Mouse (Mus musculus) erythroid progenitor cell, adult 5-6 weeks (primary cell): ENCODE data around the gene Mrpl10. TPM values are rescaled to one million over a fixed set of nuclear protein-coding genes. Genes with fewer than 3 reads are reported as not detected.

Experiments used
- ATAC-seq: replicated peaks from 2 replicates; pipeline ENCODE4 v1.8.0; 2016; ENCODE audit warnings: moderate number of reproducible peaks, mild to moderate bottlenecking, moderate TSS enrichment, inconsistent platforms; ENCODE audit not compliant: poor library complexity, low FRiP score, severe bottlenecking
- total RNA-seq, 2 experiments: library from RNA; stranded (forward) in 1 of 2; stranded (reverse) in 1 of 2; fragments of 150-400 nt in 1 of 2; fragments of 186-747, 209-891 nt in 1 of 2; gene quantifications; 2 replicates each; pipeline versions ENCODE4 v1.2.3 to v1.2.4; 2015 to 2017; ENCODE audit warnings: low replicate concordance in 2 of 2

The Mrpl10 gene
- total RNA-seq, 2 experiments from 2014 or later, result 5.0 to 5.3 TPM

DNA sequence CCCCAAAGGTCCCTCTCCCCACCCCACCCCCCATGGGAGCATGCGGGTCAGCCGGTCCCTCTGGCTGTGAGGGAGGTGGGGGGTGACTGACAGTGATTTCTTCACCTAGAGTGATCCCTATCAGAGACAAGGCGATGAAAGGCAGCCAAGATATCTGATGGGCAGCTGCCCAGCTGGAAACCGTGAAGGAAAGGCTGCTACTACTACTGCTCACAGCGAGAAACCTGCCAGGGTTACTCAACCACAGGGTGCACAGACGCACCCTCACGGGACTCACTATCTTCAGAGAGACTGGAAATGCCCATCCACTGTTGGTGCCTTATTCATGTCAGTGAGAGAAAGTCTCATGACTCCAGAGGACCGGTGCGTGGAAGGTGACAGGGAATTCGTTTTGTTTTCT lies 16.4 kb upstream of the Mrpl10 start:
- ATAC-seq, result no peak

DNA sequence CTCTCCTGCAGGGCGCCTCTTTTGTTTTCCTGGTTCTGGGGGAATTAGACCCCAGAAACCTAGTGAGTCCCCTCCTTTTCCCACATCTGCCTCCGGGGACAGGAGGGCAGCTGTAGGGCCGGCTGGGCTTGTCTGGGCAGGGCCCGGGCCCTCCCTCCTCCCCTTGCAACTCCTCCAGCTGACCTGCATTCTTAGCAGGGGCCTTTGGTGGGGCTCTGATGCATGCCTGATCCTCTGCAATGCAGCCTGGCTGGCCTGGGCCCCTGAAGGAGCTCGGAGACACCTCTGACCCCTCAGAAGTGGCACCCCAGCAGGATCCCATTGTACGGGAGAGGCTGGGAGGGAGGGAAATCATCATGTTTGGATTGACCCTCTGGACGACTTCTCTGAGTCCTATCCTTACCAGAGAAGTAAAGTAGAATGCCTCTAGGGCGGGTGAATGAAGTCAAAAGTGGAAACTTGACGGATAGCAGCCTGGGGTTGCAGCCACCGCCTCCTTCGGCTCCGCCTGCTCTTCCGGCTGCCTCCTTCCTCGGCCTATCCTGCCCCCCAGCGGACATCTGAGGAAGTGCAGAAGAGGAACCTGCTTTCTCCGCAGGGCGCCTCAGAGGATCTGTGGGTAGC lies 15.5 kb upstream of the Mrpl10 start:
- ATAC-seq, result peak; percentile 75

DNA sequence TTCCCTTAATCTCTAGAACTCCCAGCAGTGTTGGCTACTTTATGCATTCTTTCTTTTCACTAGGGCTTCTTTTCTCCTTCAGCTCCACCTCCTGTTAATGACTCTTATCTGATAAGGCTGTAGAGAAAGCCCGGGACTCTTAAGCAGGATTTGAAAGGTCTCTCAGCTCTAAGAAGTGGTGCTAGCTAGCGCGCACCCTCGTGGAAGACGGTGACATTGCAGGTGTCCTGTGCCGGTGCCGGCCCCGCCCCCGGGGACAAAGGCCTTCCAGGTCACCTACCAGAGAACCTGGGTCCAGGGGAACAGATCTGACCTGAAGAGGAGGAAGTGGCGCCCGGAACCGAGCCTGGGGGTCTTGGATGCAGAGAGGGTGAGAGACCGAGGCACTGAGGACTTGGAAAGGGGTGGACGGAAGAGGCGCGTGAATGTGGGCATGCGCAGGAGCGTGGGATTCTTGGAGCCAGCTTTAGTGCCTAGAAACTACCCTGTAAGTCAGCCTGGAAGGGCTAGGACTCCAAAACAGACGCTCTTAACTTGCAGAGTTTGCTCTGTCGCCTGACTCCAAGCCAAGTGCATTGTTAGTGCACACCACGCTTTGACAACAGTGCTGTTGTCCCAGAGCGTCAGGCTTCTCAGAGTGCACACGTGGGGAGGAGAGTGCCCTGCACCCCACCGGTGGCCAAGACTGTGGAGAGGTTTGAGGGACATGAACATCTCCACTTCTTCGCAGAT lies 11.5 kb upstream of the Mrpl10 start, which contains the start of gene Scrn2:
Gene Scrn2 (plus strand): TSS at position 253 of the 732 bp plus-strand sequence.
- ATAC-seq, result peak; percentile 82

DNA sequence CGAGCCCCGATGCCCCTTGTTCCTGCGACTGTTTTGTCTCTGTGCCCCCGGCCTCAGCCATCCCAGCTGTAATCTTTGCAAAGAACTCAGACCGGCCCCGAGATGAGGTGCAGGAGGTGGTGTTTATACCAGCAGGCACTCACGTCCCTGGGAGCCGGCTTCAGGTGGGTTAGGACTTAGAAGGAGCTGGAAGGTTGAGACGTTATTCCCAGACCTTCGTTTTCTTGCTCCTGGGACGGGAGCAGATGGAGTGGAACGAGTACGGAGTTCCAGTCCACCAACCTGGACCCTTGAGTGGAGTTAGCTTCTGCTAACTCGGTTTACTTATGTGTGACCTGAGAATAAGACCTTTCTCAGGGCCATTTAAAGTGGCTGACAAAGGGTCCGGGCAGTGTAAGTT lies 10.9 kb upstream of the Mrpl10 start:
- no peak for ATAC-seq

DNA sequence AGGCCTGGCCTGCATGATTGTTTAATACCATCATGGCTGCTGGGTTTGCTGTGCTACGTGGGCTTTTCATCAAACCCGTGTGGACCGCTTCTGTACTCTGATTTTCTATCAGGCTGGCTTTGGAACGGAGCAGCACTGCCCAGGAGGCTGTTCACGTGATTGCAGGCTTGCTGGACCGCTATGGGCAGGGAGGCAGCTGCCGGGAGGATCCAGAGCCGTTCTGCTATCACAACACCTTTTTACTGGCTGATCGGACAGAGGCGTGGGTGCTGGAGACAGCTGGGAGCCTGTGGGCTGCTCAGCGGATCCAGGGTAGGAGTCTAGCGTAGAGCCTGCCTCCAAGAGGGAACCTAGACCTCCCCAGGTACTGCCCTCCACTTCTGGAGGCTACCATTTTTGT lies 9.4 kb upstream of the Mrpl10 start:
- no peak for ATAC-seq

DNA sequence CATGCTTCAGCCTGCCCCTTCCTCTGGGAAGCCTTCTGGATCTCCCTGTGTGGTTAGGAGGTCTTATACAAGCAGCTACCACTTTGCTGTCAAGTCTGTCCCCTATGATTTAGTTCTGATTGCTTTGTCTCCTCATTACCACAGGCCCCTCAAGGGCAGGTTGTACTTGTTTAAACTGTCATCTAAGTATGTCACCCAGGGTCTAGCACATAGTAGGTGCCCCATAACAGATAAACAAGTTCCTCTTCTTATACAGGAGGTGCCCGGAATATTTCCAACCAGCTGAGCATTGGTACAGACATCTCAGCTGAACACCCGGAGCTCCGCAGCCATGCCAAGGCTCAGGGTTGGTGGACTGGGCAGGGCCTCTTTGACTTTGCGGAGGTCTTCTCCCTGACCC lies 8.9 kb upstream of the Mrpl10 start:
- ATAC-seq, result no peak

DNA sequence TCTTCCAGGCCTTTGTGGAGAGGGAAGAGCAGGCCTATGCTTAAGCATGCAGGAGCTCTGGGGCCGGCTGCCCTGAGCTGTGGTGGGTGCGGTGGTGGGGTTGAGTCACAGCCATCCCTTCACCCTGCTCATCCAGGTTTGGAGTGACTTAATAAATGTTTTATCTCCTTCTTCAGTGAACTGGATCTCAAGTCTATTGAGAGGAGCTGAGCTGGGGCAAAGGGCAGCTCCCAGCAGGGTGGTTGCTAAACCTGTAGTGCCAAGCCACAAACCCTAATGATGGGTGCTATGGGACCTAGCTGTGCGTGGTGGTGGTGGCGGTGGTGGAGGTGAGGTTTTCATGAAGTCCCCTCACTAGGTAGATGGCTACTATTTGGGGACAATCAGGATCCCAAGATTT lies 7.6 kb upstream of the Mrpl10 start:
- no peak for ATAC-seq

DNA sequence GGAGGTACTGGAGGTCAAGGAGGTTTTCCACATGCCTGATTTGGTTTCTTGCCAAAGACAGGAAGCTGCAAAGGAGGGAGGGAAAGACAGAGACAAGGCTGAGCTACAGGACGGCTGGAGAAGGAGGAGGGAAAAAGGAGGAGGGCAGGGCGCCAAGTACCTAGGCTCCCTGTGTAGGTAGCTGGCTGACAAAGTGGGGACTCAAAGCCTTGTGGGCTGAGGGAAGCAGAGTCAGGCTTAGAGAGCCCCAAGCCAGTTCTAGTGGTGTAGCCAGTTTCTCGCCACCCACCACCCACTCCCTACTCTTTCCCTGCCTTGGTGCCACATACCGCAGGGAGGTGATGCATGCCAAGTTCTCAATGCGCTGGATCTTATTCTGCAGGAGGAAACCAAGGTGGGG lies 5.2 kb upstream of the Mrpl10 start:
- no peak for ATAC-seq

DNA sequence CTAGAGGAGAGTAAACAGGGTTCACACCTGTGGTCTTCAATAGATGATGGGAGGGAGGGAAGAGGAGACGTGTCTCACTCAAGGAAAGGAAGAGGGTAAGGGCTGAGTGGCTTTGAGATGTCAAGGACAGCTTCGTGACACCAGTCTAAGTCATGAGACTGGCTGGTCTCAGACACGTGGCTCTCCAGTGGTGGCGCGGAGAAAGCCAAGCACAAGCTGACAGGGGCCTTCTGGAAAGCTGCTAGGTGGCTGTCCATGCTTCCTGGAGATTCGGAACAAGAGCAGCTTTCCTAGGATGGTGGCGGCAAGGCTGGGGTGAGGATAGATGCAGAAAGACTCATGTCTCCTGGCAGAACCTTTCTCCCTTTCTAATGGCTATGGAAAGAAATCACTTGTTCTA lies 2.5 kb upstream of the Mrpl10 start:
- no peak for ATAC-seq

DNA sequence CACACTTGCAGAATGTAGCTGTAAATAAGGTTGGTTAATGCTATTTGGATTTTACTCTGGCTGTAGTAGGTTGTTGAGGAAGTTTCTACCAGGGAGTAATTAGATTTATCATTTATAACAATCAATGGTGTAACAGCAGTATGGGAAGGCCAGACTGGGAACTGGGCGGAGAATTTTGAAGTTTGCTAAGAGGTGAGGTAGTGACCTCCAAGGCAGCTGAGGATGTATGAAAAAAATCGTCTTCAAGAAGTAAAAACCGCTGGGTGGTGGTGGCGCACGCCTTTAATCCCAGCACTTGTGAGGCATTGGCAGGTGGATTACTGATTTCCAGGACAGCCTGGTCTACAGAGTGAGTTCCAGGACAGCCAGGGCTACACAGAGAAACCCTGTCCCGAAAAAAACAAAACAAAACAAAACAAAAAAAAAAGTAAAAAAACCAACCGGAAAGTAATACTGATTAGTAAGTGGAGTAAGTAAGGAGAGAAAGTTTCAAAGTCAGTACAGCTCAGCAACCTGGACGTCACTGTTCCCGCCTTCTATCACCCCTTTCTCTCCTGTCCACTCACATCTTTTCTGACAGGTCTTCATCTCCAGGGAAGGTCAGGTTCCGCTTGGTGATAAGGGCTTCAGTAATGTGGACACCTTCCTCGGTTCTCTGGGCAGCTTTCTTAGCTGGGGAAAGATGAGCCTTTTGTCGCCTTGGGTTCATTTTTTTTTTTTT lies 899 bp upstream of the Mrpl10 start:
- peak; percentile 41 for ATAC-seq

DNA sequence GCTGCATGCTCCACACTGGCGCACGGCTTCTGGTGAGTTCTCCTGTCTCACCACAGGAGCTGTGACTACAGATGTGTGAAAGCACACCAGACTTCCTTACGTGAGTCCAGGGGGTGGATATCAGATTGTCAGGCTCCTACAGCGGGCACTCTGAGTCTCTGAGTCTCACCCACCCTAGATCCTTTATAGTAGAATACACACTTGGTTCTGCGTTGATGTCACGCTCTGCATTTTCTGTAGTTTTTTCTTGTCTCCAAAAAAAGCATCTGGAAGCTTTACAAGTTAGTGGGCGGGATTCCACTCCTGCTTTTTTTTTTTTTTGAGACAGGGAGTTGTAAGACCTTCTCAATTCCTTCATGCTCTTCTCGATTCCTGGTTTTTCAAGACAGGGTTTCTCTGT lies 3.5 kb downstream of the Mrpl10 start:
- no peak for ATAC-seq

DNA sequence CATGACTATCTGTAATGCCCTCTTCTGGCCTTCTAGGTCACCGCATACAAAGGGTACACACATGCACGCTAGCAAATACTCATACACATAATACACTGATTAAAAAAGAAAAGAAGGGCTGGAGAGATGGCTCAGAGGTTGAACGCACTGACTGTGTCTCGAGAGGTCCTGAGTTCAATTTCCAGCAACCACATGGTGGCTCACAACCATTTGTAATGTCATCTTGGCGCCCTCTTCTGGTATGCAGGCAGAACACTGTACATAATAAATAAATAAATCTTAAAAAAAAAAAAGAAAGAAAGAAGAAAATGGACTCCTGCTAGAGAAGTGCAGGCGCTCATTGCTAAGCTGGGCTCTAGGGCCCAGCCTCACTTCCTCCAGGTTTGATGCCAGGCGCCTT lies 4.5 kb downstream of the Mrpl10 start:
- no peak for ATAC-seq

DNA sequence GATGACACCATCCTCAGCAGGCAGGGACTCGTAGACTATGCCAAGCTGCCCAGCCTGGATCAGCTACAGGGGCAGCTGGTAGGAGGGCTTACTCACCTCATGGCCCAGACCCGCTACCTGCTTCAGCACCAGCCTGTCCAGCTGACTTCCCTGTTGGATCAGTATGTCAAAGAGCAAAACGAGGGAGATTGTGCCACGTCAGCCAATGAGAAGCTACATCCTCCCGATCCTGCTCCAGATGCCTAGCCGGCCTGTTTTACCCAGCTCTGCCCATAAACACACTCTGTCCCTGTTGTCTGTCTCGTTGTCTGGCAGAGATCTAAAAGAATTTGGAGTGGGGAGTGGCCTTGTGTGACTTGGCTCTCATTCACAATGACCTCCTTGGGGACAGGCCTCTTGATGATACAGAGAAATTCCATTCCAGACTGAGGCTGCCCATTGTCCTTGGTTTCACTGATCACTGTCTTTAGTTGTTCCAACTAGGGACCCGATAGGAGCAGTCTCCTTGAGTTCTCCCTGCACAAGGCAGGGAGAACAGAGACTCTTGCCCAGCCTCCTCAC lies 6.8 kb downstream of the Mrpl10 start:
- no peak for ATAC-seq

DNA sequence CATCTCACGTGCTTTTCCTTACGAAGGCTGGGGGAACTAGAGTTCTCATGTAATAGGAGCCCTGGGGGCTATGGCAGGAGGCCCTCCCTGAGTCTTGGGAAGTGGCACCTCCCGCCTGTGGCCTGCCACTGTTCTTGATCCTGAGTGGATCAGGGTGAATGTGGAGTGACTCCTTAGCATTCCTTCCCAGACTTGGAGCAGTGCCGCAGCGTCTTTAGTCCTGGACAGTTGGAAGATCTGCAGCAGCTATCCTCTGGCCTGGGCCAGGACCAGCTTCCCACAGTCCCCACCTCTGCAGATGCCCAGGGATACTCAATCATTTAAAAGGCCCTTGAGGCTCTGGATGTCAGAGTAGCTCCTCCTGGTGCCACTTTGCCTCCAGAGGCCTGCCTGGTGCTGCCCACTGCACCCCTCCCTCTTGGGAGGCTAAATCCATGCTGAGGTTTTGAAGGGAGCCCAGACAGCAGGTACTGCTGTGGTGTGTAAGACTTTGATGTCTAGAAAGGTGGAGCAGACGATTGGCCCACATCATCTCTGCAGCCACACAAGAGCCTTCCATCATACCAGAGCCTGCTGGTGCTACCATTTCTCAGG lies 8.2 kb downstream of the Mrpl10 start:
- no peak for ATAC-seq

DNA sequence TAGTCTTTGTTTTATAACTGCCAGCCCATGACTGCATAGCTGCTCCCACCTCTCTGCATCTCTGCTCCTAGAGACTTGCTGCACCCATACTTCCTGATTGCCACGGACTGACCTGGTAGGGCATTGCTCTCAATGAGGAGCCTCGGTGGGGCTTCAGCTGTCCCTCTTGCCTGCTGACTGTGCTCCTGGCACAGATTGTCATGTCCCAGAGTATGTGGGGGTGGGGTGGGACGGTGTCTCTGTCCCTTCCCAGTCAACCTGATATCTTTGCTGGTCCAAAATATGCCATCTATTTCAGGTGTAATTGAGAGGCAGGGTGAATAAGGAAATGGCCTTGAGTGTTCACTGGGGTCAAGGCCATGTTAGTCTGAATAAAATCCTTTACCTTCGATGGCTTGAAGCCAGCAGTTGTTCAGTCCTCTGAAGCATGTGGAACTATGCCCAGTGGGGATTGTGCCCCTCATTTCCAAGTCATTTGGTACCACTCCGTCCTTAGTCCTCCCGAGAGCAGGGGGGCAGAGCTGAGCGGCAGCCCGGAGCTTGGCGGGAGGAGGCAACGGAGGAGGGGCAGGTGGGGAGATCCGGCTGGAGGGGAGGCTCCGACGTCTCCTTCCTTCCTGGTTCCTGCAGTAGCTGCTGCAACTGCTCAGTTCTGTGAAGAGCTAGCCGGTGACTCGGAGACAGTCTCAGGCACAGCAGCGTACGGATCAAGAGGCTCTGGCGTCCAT lies 9.0 kb downstream of the Mrpl10 start, which contains the start of gene Osbpl7:
Gene Osbpl7 (plus strand): TSS at position 413 of the 728 bp plus-strand sequence.
- ATAC-seq, result 0 out of 2 replicates have a peak, but pooled peaks have one; percentile 15

DNA sequence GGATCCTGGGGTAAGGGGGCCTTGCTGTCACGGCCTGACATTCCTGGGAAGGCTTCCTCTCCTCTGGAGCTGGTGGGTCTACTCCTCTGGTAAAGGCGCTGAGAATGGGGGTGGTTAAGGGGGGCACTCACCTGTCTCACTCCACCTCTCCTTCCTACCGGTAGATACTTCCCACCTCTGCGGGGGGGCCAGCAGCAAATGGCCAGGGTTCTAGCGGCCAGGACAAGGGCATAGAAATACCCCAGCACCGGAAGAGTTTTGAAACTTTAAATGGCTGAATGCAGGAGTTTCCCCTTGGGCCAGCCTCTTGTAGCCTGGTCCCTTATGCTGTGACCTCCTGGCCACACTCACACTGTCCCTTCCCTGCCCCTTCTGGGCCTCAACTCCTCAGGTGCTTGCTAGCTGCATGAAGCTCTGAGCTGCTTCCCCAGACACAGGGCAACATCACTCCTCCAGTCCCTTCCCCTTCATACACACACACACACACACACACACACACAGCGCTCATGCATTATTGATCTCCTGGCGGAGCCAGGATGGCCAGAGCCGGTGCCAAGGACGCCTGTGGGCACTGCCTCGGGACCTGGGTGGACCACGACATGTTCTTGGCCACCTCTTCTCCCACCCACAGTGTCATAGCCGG lies 9.7 kb downstream of the Mrpl10 start:
- ATAC-seq, result no peak

DNA sequence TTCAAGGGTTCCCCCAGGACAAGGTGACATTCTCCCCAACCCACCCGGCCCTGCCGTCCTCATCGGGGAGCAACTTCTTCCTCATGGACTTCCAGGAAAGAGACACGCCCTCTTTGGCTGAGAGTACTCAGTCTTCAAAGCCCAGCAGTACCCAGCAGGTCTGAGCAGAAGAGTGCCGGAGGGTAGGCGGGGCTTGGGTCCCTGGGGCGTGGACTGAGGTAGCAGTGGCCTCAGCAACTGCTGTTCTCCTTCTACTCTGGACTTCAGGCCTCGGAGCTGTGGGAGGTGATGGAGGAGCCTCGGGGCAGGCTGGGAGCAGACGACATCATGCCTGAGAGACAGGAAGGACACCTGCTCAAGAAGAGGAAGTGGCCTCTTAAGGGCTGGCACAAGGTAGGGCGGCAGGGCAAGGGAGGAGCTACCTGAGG lies 10.9 kb downstream of the Mrpl10 start:
- peak; percentile 78 for ATAC-seq

DNA sequence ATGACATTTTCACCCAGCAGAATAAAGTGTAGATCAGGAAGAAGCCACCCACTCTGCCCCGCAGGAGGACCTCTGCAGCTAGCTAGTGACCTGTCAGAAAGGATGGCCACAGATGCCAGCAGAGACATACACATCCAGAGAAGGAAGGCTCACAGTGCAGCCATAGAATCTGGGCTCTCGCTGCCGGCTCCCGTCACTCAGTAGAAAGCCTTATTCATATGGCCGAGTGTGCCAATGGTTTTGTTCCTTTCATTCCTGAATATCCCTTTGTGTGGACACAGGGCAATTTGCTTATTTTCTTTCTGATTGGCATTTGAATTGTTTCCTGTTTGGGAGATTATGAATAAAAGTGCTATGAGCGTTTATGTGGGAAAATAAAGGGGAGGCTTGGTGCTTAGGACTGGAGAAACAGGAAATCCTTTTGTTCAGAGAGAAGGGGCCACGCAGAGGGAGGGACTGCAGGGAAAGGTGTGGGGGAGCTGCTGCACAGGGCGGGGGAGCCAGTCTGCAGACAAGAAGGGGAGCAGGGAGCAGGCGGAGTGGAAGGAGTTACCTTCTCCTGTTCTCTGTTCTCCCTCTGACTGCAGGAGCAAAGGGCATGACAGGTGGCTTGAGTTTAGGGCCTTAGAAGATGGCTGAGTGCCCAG lies 22.0 kb downstream of the Mrpl10 start:
- ATAC-seq, result no peak

DNA sequence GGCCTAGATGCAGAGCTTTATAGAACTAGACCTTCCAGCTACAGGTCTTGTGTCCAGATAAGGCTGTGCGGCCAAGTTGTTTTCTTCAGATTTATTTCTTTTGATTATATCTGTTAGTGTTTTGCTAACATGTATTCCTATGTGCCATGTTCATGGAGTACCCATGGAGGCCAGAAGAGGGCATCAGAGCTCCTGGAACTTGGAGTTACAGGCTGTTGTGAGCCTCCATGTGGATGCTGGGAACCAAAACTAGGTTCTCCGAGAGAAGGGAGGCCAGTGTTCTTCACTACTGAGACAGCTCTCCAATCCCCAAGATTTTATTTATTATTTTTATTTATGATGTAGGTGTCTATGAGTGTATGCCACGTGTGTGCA lies 22.5 kb downstream of the Mrpl10 start:
- no peak for ATAC-seq
